Mouse (Mus musculus) heart, adult 2 months (tissue): ENCODE measurements around the gene Slc22a12.

ENCODE experiments used
- CTCF ChIP-seq: fragments of 200-600 bp; IDR thresholded peaks from 2 replicates; pipeline ENCODE4 v1.8.1; 2022; ENCODE audit warnings: antibody characterized with exemption, mild to moderate bottlenecking, moderate library complexity
- EP300 ChIP-seq: fragments of 200-500 bp; IDR thresholded peaks from 2 replicates; pipeline ENCODE4 v1.6.1; 2011; ENCODE audit warnings: low read depth, low read length, control low read depth; ENCODE audit not compliant: insufficient read depth
- POLR2A ChIP-seq: fragments of 200-500 bp; IDR thresholded peaks from 2 replicates; pipeline ENCODE4 v1.6.1; 2011; ENCODE audit warnings: mild to moderate bottlenecking, low read depth, low read length, control low read depth; ENCODE audit not compliant: insufficient read depth

- TF ChIP-seq EP300 (no peak), POLR2A (no peak), CTCF (no peak)
Observed at GRCm38 (mm10) chr19:6547801-6548200, 5.0 kb upstream of the Slc22a12 start.
